Mouse (Mus musculus): ENCODE data around the gene Gm48551. TPM values are rescaled to one million over a fixed set of nuclear protein-coding genes. Genes with fewer than 3 reads are reported as not detected.

The Gm48551 gene
- total RNA-seq, 2 experiments from 2014 or later, result 2.0 to 3.4 TPM

DNA sequence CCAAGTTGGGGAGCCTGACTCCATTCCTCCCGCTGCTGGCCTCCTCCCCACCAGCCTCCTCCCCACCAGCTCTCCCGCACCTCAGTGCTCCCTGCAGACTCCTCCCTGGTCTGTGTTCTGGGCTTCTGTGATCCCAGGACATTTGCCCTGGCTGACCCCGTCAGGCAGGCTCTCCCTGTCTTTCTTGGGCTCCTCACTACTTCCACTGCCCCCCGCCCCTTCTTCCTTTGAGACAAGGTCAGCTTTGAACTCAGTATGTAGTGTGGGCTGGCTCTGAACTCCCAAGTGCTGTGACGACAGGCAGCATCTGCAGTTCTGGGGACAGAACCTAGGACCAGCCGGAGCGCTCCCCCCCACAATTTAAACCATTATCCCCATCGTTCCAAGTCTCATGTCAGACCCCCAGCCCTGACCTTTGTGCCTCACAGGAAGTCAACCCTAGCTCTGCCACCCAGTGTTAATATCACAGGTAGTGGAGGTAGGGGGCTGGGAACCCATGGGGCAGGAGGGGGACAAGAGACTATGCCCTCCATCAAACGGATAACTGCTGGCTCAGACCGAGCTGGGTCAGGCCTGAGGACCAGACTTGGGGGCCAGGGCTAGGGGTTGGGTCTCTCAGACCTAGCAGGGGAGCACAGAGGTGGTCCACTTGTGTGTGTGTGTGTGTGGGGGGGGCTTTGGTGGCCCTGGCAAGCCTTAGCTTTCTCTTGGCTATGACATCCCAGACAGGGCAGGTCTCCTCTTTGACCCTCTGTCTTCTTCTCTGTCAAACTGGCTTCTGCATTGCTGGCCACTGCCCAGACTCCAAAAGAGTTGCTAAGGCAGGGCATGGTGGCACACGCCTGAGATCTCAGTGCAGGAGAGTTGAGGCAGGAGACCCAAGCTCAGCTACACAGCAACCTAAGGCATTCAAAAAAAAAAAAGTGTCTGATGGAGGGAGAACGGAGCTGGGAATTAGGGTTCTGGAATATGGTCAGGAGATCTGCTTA is 33.3 kb downstream of the Gm48551 start:
- H3K27ac ChIP-seq, result peak overlapping the region; percentile 97
- H3K4me3 ChIP-seq, result no peak overlapping the region; the same call in 1 of the 2 replicates
- DNase-seq (ENCODE audit: extremely low spot score in 1 of 2, low spot score in 2 of 2), result no peak
- no peak for TF ChIP-seq CTCF (IDR thresholded peaks at IDR 0.05)
- intact Hi-C loops (cut with DNase I), result loop anchor here (1.0 kb wide), 1 partner anchor 9 kb away; no protein-coding TSS in a partner anchor

DNA sequence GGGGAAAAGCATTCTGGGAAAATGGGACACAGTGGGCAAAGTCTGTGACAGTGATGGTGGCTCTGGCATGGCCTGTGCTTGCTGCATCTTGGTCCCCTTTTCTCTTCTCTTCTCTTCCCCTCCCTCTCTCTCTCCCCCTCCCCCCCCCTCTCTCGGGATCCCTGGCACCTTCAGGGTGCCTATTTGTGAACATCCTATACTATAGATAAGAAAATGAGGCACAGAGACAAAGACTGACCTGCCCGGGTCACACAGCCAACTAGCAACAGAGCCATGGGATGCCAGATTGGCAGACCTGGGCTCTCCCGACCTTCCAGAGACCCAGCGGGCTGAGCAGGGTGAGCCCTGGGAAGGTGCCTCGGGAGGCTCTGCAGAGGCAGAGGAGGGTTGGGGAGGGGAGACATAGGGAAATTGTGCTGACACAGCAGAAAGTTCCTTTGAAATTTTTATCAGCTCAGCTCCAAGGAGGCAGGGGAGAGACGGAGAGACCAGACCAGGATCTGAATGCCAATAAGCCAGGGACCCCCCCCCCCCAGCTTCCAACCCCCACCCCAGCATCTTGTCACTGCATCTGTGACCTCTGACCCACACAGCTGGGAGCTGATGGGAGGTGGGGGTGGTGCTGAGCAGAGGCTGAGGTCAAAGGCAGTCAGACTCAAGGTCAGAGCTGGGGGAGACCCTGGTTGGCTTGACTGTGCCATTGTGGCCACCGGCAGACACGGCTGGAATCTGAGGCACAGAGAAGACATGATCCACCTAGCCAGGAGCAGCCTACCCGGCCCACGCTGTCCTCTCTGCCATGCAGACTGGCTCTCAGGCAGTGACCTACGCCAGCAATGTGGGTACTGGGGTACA is 34.2 kb downstream of the Gm48551 start:
- TF ChIP-seq CTCF (IDR thresholded peaks at IDR 0.05), result no peak
- no peak for DNase-seq (ENCODE audit: extremely low spot score in 1 of 2, low spot score in 2 of 2)
- Histone ChIP-seq H3K4me3 (no peak overlapping the region), H3K27ac (peak overlapping the region; percentile 28)
- intact Hi-C loops (cut with DNase I), result no loop called here

DNA sequence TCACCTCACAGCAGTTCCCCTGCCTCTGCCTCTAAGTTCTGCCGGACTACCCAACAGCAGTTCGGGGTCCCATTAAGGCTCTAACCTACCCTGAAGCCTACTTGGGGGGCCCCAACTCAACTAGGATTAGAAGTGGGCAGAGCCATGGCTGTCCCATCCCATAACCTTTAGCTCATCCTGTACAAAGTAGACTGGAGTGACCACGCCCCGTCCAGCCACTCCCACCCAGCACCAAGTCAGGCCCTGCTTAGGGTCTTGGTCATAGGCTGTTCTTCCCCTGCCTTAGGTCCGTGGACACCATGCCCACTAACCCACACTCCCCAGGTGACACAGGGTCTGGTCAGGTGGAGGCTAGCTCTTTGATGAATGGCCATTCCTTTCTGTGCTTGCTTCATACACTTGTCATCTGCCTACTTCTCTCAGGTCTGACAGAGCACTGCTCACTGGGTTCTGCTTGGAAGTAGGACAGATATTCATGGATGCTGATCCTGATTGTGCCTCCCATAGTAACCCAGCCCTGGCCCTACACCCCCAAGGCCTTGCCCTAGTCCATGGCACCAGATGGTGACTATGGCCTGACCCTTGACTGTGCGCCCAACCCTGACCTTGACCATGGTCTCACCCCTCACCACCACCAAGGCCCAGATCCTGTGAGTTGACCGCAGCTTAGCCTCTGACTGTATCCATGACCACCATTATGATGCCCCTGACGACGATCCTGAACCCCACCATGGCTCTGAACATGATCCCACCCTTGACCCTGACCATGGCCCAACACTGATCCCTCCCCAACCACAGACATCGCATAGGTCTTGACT is 35.1 kb downstream of the Gm48551 start:
- TF ChIP-seq CTCF (IDR thresholded peaks at IDR 0.05), result no peak
- Histone ChIP-seq H3K27ac (peak overlapping the region; percentile 28; the same call in 1 of the 2 replicates), H3K4me3 (no peak overlapping the region)
- DNase-seq (ENCODE audit: extremely low spot score in 1 of 2, low spot score in 2 of 2), result no peak
- intact Hi-C loops (cut with DNase I), result no loop called here

DNA sequence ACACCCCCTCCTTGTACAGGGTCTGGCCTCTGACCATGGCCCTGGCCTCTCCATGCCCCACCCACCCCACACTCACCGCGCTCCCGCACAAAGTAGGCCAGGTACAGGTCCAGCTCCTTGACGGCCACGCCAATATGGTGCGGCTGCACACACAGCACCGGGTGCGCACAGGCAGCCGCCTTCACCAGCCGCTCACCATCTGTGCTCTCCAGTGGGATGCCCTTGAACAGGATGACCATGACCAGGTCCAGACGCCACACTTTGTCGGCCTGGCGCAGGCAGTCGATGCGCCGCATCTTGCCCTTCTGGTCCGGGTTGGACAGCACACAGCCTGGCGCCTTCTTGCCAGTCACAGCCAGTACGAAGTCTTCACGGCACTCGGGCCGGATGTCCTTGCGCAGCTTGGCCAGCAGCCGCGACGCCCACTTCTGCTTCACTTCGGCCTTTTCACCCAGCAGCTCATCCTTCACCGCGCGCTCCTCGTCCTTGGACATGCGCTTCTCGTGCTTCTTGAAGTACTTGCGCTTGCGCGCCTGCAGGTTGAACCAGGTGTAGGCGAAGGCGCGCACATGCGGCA is 36.0 kb downstream of the Gm48551 start:
- H3K27ac ChIP-seq, result no peak overlapping the region
- intact Hi-C loops (cut with DNase I), result no loop called here
- no peak for DNase-seq (ENCODE audit: extremely low spot score in 1 of 2, low spot score in 2 of 2)

DNA sequence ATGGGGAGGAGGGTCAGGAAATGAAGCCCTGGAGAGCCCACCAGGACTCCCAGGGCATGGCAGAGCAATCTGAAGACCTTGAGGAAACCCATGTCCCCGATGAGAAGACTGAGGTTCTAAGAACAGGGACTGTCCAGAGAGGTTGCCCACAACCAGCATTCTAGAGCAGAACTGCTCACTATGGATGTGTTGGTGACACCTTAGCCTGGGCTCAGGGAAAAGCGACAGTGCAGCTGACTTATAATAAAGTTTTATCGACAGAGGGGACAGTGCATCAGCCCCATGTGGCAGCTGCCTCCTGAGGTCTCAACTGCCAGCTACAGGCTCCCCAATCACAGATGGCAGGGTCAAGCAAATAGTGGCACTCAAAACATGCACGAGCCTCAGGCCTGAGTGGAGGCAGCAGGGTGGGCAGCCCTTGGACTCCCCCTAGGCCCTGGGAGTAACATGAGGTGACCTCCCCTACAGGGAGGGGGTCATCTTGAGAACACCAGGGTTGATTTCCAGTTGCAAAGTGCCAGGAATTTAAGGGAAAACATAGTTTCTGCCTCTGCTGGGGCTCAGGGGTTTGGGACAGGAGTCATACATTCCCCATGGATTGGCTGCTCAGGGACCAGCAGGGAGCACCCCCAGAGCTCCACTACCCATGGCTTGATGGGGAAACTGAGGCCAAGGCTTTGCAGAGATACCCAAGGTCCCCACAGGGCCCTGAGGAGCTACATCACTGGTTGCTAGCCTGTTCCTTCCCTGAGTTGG is 37.0 kb downstream of the Gm48551 start:
- TF ChIP-seq CTCF (IDR thresholded peaks at IDR 0.05), result no peak
- Histone ChIP-seq H3K27ac (no peak overlapping the region), H3K4me3 (no peak overlapping the region)
- DNase-seq (ENCODE audit: extremely low spot score in 1 of 2, low spot score in 2 of 2), result no peak
- intact Hi-C loops (cut with DNase I), result no loop called here

More for the DNA sequence above, 36.0 kb downstream of the Gm48551 start:
- no peak overlapping the region for H3K4me3 ChIP-seq
- no peak for TF ChIP-seq CTCF (IDR thresholded peaks at IDR 0.05)

DNA sequence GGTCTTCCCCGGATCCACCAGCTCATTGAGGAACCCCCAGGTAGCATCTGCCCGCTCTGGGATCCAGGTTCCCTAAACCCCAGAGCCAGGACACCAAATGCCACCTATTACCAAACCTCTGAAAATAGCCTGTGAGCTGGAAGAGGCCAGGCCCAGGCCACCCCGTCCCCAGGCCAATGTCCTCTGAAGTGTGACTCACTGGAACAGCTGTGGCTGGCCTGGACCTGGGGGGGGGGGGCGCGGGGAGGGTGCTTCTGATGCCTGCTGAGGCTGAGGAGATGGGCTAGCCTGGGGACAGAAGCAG is 37.5 kb downstream of the Gm48551 start:
- no peak overlapping the region for H3K27ac ChIP-seq
- intact Hi-C loops (cut with DNase I), result no loop called here

DNA sequence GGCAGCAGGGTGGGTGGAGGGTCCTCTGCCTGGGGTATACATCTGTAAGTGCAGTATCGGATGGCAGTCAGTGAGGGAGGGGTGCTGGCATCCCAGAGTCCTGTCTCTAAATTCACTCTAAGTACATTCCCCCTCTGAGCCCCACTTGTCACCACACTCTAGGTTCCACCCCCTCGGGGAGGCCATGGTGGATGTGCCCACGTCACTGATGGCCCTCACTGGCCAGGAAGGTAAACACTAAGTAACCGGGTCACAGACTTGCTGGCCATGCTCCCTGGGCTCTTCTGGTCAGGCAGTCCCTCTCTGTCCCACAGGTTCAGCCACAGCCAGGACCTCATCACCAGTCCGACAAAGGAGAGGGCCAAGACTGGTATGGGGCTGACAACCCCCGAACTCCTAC is 37.9 kb downstream of the Gm48551 start:
- Histone ChIP-seq H3K27ac (no peak overlapping the region), H3K4me3 (no peak overlapping the region)
- DNase-seq (ENCODE audit: extremely low spot score in 1 of 2, low spot score in 2 of 2), result peak; percentile 8 to 9
- TF ChIP-seq CTCF (IDR thresholded peaks at IDR 0.05), result no peak
- intact Hi-C loops (cut with DNase I), result no loop called here

More for the DNA sequence above, 37.5 kb downstream of the Gm48551 start:
- no peak for DNase-seq (ENCODE audit: extremely low spot score in 1 of 2, low spot score in 2 of 2)
- TF ChIP-seq CTCF (IDR thresholded peaks at IDR 0.05), result no peak
- no peak overlapping the region for H3K4me3 ChIP-seq

DNA sequence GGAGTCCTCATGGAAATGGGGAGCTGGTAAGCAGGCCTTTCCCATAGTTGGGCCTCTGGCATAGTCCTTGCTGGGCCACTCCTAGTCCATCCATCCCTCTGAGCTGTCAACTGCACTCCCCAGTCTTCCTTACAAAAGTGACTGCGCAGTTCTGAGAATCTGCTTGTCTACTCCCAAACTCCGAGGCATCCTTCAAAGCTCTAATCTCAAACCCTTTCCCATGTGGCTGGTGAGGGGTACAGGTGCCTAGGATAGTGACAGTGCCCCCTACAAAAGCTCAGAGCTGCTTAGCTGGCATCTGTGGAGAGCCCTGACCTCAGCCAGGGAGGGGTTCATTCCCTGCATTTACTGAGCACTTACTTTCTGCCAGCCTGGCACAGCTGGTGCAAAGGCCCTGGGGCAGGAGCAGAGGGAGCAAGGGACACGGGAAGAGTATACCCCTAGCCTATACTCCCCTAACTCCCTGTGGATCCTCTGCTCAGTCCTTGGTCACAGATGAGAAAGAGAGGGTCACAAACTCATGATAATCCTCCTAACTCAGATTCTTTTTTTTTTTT is 38.5 kb downstream of the Gm48551 start:
- H3K27ac ChIP-seq, result no peak overlapping the region
- no peak for TF ChIP-seq CTCF (IDR thresholded peaks at IDR 0.05)

DNA sequence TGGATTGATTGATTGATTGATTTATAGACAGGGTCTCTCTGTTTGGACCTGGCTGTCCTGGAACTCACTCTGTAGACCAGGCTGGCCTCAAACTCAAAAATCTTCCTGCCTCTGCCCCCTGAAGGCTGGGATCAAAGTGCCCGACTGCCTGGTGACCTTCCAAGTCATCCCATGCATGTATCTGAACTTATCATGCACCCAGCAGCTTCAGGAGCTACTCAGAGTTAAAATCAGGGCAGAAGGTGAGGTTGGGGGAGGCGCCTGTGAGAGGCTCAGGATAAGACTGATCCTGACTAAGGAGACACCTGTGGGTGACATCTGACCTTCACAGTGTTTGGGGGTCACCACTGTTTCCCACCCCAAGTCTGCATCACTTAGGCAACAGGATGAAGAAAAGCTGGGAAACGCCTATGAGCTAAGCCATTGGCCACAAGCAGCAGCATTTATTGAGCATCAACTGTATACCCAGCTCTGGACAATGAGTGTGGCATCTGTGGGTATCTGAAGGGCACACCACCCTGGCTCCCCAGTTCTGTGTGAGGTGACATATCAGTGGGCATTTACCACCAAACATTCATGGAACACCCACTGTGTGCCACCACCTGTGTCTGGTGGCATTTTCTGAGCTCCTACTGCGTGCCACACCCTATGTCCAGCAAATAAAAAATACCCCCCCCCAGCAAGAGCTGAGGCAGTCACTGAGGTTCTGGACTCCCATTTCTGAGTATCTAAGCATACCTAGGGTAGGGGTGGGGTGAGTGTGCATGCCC is 39.4 kb downstream of the Gm48551 start:
- TF ChIP-seq CTCF (IDR thresholded peaks at IDR 0.05), result no peak
- DNase-seq (ENCODE audit: extremely low spot score in 1 of 2, low spot score in 2 of 2), result no peak
- intact Hi-C loops (cut with DNase I), result no loop called here
- H3K4me3 ChIP-seq, result no peak overlapping the region
- peak overlapping the region; percentile 44; the same call in 1 of the 2 replicates for H3K27ac ChIP-seq

More for the DNA sequence above, 38.5 kb downstream of the Gm48551 start:
- no peak for DNase-seq (ENCODE audit: extremely low spot score in 1 of 2, low spot score in 2 of 2)
- H3K4me3 ChIP-seq, result no peak overlapping the region
- intact Hi-C loops (cut with DNase I), result no loop called here
